Mouse (Mus musculus) heart, postnatal 25 days (tissue): ENCODE results near the gene Tom1l2. TPM values are rescaled to one million over a fixed set of nuclear protein-coding genes. Genes with fewer than 3 reads are reported as not detected.

ENCODE experiments used
- DNase-seq: peaks from one replicate; pipeline ENCODE4 v3.0.0; 2022; ENCODE audit warnings: low spot score
- intact Hi-C: fragments of 180-260 bp; cut with DNase I; formaldehyde crosslinking; loops from one replicate; pipeline ENCODE4 v1.15.1; 2025
- total RNA-seq, 2 experiments: library from RNA; stranded (reverse); gene quantifications; 2 replicates each; pipeline ENCODE4 v1.2.3; 2021

Tom1l2 gene
- total RNA-seq, 2 experiments from 2014 or later: 98.9 to 110 TPM

DNA sequence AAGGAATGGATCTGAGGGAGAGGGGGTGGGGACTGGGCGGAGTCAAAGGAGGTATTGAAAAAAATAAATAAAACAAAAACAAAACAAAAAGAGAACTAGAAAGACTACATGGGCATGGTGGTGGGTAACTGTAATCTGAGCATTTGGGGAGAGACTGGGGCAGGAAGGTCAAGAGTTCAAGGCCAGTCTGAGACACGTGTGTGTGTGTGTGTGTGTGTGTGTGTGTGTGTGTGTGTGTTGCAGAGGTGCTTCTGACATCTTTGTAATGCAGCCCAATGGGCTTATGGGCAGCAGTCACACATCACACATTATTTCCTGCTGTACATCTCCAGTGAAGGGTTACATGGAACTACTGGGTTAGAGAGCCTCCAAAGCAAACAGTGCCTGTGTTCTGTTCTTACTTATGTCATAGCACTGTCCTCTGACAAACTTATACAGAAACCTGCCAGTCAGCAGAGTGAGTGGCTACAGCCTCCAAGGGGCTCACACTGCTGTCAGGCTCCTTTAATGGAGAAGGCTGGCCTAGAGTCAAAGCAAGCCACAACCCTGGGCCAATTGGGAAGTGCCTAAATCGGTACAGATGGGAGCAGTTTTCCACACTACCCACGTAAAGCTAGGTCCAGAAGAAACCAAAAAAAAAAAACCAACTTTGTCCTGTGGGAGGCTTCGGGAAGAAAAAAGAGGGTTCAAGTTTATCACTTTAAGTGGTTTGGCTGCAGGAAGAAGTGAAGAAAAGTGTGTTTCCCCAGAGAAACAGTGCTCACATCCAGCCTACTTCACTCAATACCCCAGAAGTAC, 104.8 kb downstream of the Tom1l2 start:
- intact Hi-C loops: no loop called here
- DNase-seq: no peak

DNA sequence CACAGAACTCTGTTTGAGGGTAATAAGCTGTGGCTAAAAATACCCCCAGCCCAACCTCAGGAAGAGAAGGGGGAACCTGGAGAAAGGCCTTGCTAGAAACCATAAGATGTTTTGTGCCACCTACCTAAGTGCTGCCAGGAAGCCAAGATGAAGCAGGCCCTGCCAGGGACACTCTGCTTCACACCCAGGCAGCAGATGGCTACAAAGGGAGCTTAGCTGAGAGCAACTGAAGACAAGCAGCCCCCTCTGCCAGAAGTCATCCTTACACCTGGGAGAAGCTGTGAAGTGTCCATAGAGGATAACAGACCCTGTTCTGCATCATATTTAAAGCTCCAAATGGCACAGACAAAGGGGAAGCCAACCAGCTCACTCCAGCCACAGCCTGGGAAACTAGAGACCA, 106.6 kb downstream of the Tom1l2 start:
- intact Hi-C loops: no loop called here
- no peak for DNase-seq

DNA sequence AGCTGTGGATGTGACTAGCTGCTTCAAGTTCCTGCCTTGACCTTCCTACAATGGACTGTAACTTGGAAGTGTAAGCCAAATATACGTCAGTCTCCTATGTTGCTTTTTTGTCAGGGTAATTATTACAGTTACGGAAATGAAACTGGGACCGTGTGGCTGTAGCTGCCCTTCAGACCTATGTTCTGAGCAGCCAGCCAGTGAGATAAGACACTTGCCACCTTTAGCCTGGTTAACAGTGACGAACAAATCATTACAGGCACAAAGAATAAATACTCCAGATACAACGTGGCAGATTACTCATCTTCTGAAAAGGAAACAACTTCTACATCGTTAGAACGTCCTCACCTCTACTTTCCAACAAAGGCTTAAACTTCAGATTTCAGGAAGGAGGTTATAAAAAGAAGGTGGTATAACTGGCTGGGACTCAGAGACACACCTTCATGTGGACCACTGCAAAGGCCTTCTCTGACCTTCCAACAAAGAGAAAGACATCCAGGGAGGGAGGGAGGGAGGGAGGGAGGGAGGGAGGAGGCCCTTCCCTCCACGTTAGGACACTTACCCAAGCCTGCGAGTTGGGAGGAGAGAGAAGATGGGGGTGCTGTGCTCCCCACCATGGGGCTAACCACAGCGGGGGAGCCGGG, 108.1 kb downstream of the Tom1l2 start:
- no peak for DNase-seq
- intact Hi-C loops: no loop called here

DNA sequence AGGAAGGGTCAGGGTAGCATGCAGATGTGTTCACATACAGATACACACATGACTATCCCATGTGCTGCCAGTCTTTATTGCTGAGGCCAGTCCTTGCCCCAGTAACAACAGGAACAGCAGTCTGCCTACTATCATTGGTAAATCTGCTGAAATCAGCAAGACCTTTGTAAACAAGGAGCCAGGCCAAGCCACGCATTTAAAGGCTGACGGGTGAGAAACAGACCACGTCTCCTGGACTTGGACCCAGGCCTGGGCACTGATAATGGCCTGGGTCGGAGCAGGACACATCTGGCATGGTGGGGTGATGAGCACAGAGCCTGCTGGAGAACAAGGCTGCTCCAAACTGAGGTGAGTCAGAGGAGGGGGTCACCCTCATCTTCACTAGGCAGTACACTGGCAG, 112.2 kb downstream of the Tom1l2 start:
- intact Hi-C loops: no loop called here
- no peak for DNase-seq

DNA sequence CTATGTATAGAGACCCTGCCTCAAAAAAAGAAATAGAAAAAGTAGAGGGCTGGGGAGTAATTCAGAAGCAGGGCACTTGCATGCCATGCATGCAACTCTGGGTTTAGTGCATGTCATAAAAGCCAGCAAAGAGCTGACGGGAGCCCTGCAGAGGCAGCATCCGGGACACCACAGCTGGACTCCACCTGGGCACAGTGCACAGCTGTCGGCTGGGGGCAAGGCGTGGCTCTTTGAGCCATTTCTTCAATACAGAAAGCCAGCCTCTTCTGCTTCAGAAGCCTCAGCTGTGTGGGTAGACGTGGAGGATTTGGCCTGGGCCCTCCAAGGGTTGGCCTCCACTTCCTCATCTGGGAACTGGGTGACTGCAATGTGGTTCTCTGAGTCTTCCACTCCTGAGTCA, 117.4 kb downstream of the Tom1l2 start:
- DNase-seq: no peak
- intact Hi-C loops: no loop called here

DNA sequence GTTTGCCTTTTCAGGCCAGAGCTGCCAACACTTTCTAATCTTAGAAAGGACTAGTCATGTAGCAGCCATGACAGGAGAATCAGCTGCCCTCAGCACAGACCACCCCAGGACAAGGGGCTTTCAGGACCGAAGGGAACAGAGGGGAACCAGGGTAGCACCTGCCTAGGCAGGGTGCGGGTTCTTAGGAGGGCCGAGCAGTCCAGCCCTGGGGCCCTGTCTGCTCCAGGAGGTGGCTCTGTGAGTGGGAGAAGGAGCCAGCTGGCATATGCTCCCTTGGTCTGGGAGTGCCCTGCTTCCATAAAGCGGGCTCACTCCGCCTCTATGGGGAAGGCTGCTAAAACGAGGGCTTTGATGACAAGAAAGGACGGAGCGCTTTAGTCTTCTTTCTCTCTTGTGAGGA, 119.5 kb downstream of the Tom1l2 start:
- no peak for DNase-seq

DNA sequence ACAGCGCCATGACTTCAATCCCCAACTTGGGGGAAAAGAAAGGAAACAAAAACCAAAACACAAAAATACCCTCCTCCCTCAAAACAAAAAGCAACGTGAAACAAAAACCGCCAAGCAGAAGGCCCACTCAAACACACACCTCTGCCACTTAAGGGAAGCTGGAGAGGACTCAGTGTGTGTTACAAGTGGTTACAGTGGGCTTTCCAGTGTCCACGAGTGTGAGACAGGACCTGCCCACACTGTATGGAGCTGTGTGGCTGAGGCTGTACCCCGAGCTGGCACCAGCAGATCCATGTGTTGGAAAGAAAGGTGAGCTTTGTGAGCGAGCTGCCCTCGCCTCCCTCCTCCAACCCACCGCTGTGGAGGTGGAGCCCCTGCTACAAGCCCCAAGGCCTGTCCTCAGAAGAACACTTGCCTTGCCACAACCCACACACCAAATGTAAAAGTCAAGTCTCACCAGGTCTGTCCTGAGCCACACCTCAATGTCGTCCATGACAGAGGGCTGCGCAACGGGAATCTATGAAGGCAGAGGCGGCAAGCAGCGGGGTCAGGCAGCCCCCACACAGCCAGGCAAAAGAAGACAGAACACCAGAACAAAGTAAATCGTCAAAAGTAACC, 120.2 kb downstream of the Tom1l2 start:
- DNase-seq: no peak
- intact Hi-C loops: no loop called here

More for the DNA sequence above, 119.5 kb downstream of the Tom1l2 start:
- intact Hi-C loops: no loop called here

DNA sequence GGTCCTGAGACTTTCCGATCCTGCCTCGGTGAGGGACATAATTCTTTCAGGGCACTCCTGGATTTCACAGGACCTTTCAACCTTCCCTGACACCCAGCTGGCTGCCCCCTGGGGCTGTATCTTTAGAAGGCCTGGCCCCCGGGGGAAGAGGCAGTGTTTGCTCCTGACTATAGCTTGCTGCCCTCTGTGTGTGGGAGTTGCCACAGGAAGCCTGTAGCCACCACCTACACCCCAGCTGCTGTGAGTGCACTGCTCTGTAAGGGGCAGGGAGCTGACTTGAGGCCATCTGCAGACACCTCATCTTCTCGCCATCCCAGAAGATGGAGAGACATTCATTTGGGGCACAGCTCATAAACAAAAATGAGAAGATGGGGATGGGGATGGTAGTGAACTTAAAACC, 120.8 kb downstream of the Tom1l2 start:
- DNase-seq: no peak
- intact Hi-C loops: no loop called here

DNA sequence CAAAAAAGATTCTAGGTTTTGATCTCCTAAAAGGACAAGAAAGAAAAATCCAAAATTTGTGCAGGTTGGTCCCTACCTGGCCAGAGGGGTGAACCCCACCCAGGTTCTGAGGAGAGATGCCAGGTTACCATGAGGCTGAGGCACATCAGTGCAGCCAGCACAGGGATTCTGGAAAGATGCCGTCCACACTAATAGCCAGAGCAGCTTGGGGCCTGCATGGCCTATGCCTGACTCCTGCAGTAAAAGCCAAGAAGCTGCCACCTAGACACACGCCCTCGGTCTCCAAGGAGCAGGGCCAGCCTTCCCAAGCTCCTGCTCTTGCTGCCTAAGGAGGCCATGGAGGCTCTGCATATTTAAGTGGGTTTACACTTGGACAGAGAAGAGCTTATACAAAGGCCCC, 121.4 kb downstream of the Tom1l2 start:
- intact Hi-C loops: no loop called here
- DNase-seq: no peak

DNA sequence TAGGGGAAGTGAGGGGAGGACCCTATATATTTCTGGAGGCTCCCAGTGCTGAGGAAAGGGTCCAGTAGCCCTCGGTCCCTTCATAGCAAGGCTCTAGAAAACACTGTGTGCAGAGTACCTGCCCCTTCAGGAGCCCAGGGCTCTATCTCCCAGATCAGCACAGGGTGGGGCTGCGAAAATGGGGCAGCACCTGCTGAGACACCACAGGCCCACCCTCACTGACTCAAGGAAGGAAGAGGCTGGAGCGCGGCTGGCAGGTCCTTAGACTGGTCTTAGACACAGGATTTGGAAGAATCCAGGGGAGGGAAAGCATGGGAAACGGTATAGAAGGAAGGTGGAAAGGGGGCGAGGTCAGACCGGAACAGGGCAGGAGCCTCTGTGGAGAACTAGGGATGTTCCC, 122.2 kb downstream of the Tom1l2 start:
- intact Hi-C loops: no loop called here
- DNase-seq: no peak

DNA sequence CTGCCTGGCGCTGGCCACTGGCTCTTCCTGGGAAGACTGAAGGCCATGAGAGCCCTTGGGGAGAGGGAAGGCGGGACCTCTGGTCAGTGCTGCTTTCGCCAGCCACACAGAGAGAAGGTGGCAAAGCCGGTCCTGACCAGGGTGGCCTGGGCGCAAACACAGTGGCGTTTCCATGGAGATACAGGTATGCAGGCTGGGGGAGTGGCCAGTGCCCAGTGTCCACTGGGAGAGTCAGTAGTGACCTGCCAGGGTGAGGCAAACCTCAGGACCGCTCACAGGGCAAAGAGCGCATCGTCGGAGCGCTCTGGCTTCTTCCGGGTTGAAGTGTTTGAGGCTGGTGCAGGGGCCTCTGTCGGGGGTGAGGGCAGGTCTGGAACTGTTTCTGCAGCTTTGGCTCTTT, 122.9 kb downstream of the Tom1l2 start:
- no peak for DNase-seq
- intact Hi-C loops: no loop called here

DNA sequence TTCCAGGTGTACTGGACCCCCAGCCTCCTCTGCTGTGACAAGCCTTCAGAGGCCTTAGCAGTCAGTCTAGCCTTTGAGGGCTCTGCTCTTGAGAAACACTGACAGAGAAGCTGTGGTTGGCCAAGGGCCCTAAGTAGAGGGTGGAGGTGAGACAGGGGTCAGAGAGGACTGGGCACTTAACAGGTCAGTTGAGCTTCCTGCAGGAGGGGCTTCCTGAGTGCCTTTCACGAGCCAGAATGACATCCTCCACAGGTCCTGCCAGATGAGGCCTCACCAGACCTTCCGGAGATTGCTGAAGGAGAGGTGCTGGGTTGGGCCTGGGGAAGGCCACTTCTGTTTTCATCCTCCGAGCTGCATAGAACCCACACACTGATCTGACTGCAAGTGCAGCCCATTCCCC, 124.2 kb downstream of the Tom1l2 start:
- intact Hi-C loops: no loop called here
- no peak for DNase-seq

DNA sequence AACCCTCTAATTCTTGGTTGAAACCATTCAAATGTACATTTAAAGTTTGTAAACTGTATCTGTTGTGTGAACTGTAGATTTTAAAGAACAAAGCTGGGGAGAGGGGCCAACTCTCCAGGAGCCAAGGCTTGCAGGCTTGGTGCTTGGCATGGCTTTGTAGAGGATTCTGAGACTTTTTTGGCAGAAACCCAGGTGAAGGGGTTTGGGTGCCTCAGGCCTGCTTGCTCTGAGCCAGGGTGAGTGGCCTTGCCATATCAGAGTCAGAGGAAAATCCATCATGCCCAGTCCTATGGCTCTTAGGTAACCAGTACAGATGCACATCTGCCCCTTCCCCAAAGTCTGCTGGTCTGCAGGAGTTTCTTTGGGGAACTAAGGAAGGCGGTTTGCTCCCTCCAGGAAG, 126.8 kb downstream of the Tom1l2 start:
- DNase-seq: no peak
- intact Hi-C loops: no loop called here

DNA sequence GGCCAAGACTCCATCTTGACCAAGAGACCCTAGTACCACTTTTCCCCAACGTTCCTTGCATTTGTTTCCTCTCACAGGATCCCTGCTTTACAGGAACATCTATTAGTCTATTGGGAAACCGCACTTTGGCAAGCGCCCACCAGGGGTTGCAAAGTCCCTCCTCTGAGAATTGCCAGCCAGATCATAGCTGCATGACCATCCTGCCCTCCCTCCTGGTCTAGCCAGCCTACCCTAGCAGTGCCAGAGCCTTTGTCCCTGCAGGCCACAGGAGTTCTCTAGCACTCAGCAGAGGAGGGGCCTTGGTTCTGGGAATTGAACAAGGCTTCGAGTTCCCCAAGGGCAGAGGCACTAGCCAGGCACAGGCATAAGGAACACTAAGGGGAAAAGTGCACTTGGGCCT, 128.0 kb downstream of the Tom1l2 start:
- intact Hi-C loops: no loop called here
- no peak for DNase-seq

DNA sequence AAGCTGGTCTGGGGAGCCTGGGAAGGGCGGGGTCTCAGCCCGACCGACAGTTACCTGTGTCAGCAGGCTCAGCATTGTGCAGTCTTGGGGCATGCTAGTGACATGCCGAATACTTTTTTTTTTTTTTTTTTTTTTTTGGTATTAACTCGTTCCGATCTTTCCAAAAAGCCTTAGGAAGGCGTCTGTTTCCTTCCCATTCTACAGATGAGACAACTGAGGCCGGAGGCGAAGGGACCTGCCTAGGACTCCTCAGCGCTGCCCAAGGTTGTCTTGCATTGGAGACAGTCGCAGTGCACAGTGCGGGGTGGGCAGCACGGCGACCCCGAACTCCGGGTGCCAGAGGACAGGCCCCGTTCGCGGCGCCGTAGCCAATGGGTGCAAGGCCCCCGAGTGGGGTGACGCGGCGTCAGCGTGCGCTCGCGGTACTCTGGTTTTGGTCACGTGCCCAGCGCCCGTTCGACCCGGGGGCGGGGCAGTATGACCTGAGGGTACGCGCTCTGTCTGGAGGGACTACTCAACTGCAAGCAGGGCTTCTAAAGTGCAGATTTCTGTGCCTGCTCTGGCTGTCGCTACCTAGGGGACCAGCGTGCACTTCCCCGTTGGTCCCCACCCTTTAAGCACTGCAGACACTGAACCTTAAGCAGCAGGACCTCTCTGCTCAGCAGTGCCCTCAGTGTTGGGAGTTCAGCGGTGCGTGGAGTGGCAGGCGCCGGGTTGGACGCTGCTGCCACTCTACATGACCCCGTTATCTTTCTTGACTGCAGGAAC, 130.1 kb downstream of the Tom1l2 start, which contains the start of gene Srebf1:
Gene Srebf1, minus strand, starts transcription at position 113 of the 768 bp plus-strand sequence.
- intact Hi-C loops: no loop called here

DNA sequence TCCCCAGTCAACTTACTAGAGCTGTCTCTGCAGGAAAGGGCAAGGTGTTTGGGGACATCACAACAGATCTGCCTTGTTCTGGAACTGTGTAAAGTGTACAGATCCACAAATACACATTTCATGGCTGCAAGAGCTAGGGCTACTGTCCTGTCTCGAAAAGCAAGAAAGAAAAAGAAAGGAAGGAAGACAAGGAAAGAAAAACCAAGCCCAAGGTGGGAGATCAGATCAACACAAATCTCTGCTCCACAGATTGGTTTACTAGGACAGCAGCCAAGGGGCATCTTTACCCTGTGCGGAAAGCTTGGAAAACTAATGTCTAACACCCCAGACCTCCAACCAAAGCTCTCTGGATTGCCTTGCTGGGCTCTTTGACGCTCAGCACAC, 130.6 kb downstream of the Tom1l2 start:
- DNase-seq: no peak
- intact Hi-C loops: no loop called here

More for the DNA sequence above, 130.1 kb downstream of the Tom1l2 start, which contains the start of gene Srebf1:
- DNase-seq: peak; percentile 67

DNA sequence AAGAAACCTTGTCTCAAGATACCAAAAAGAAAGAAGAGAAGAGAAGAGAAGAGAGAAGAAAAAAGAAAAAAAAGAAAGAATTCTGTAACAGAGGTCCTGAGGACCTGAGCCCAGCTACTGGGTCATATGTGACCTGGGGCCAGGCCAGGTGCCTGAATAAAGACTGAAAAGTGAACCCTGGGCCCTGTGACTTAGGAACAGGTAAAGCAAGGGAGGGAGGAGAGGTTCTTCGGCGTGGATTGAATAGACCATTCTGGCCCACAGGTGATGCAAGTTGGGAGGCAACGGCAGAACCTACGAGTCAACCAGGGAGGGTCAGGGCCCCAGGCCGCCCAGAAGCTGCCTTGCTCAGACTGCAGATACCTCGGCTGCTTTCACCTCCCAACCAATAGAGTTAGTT, 131.3 kb downstream of the Tom1l2 start:
- intact Hi-C loops: no loop called here
- no peak for DNase-seq

DNA sequence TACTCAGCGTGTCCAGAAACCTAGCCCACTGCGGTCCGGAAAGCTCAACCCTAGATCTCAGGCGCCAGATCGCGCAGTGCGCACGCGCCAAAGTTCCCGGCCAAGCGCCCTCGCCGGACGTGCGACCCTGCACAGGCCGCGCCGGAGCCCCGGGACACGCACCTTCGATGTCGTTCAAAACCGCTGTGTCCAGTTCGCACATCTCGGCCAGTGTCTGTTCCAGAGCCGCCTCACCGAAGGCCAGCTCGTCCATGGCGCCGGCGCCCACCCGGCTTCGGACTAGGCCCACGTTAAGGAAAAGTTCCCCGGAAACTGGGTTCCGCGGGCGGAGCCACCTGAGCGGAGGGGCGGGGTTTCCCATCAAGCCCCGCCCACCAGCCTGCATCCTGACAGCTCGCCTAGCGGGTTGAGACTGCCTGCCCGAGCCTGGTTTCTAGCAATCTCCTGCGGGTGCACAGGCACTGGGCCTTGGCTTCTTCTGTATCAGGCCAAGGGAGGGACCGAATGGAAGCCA, 132.4 kb downstream of the Tom1l2 start:
- DNase-seq: peak; percentile 86
- intact Hi-C loops: no loop called here

DNA sequence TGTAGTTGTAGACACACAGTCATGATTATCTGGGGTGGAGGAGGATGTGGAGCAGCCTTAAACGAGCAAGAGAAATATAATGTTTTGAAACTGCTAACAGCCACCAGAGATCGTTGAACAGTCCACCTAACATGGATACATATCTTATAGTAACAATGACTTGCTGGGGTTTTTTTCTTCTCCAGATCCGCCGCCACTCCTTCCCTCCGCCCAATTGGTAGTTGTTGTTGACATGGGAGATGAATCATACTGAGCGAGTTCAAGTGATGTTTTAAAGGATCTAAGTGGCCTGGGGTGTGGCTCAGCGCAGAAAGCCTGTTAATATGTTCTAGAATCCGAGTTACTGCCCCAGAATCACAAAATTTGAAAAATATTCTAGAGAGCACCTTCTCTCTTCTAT, 133.1 kb downstream of the Tom1l2 start:
- no peak for DNase-seq
- intact Hi-C loops: no loop called here

DNA sequence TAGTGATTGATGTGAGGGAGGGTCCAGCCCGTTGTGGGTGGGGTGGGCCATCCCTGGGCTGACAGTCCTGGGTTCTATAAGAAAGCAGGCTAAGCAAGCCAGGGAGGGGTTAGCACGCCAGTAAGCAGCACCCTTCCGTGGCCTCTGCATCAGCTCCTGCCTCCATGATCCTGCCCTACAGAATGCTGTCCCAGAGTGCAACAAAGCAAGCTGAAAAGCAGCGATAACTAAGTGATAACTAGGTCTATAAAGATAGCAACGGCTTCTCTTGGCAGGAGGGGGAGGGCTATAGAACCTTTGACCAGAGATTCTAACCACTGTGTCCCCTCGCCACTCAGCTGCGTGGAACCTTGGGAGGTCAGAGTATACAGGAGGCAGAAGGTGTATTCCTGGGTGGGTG, 135.2 kb downstream of the Tom1l2 start:
- intact Hi-C loops: no loop called here
- DNase-seq: no peak
